Mouse (Mus musculus): ENCODE data around the gene Klhdc3. TPM values are rescaled to one million over a fixed set of nuclear protein-coding genes. Genes with fewer than 3 reads are reported as not detected.

Gene Klhdc3
- polyA plus RNA-seq, 1 experiment from 2014 or later, result 52.0 TPM

Other genes with a start within 250 kb of the Klhdc3 start
- 0.06 TPM in 1 of 2 replicates, not detected in the other for gene Slc22a7, start 242.5 kb downstream of the Klhdc3 start, polyA plus RNA-seq (2015; fragmentation: Nextera tagmentation; extraction: Ambion mirVana)
- gene Ttbk1, start 193.2 kb downstream of the Klhdc3 start, polyA plus RNA-seq (2015; fragmentation: Nextera tagmentation; extraction: Ambion mirVana), result not detected in 2 replicates
- gene Dnph1, start 184.2 kb downstream of the Klhdc3 start, polyA plus RNA-seq (2015; fragmentation: Nextera tagmentation; extraction: Ambion mirVana), result 12.7 and 15.6 TPM in 2 replicates
- 0.60 and 0.76 TPM in 2 replicates for gene Cul9, start 134.5 kb downstream of the Klhdc3 start, polyA plus RNA-seq (2015; fragmentation: Nextera tagmentation; extraction: Ambion mirVana)
- 1.8 and 2.0 TPM in 2 replicates for gene Srf, start 124.7 kb downstream of the Klhdc3 start, polyA plus RNA-seq (2015; fragmentation: Nextera tagmentation; extraction: Ambion mirVana)
- 8.4 and 9.4 TPM in 2 replicates for gene Ptk7, start 51.4 kb downstream of the Klhdc3 start, polyA plus RNA-seq (2015; fragmentation: Nextera tagmentation; extraction: Ambion mirVana)
- gene Klc4, start 34.9 kb downstream of the Klhdc3 start, polyA plus RNA-seq (2015; fragmentation: Nextera tagmentation; extraction: Ambion mirVana), result 10.0 and 12.2 TPM in 2 replicates
- 58.1 and 67.0 TPM in 2 replicates for gene Mrpl2, start 34.7 kb downstream of the Klhdc3 start, polyA plus RNA-seq (2015; fragmentation: Nextera tagmentation; extraction: Ambion mirVana)
- 10.7 and 11.6 TPM in 2 replicates for gene Cul7, start 30.6 kb downstream of the Klhdc3 start, polyA plus RNA-seq (2015; fragmentation: Nextera tagmentation; extraction: Ambion mirVana)
- 17.4 and 18.9 TPM in 2 replicates for gene Rrp36, start 6.6 kb downstream of the Klhdc3 start, polyA plus RNA-seq (2015; fragmentation: Nextera tagmentation; extraction: Ambion mirVana)
- gene Mea1, start 2.1 kb downstream of the Klhdc3 start, polyA plus RNA-seq (2015; fragmentation: Nextera tagmentation; extraction: Ambion mirVana), result 50.1 and 50.6 TPM in 2 replicates
- gene Ppp2r5d, start 24.2 kb upstream of the Klhdc3 start, polyA plus RNA-seq (2015; fragmentation: Nextera tagmentation; extraction: Ambion mirVana), result 25.5 and 28.7 TPM in 2 replicates
- gene Pex6, start 30.5 kb upstream of the Klhdc3 start, polyA plus RNA-seq (2015; fragmentation: Nextera tagmentation; extraction: Ambion mirVana), result 8.1 and 10.4 TPM in 2 replicates
- 112 and 152 TPM in 2 replicates for gene Gnmt, start 48.3 kb upstream of the Klhdc3 start, polyA plus RNA-seq (2015; fragmentation: Nextera tagmentation; extraction: Ambion mirVana)
- 24.7 TPM in 2 replicates for gene Cnpy3, start 71.3 kb upstream of the Klhdc3 start, polyA plus RNA-seq (2015; fragmentation: Nextera tagmentation; extraction: Ambion mirVana)
- gene Ptcra, start 82.8 kb upstream of the Klhdc3 start, polyA plus RNA-seq (2015; fragmentation: Nextera tagmentation; extraction: Ambion mirVana), result 0.13 and 0.16 TPM in 2 replicates
- gene 2310039H08Rik, start 91.7 kb upstream of the Klhdc3 start, polyA plus RNA-seq (2015; fragmentation: Nextera tagmentation; extraction: Ambion mirVana), result 56.1 and 56.6 TPM in 2 replicates
- 68.9 and 72.2 TPM in 2 replicates for gene Rpl7l1, start 101.8 kb upstream of the Klhdc3 start, polyA plus RNA-seq (2015; fragmentation: Nextera tagmentation; extraction: Ambion mirVana)
- gene Bicral, start 177.6 kb upstream of the Klhdc3 start, polyA plus RNA-seq (2015; fragmentation: Nextera tagmentation; extraction: Ambion mirVana), result 2.4 and 2.5 TPM in 2 replicates
- 15.5 and 16.3 TPM in 2 replicates for gene Tbcc, start 209.8 kb upstream of the Klhdc3 start, polyA plus RNA-seq (2015; fragmentation: Nextera tagmentation; extraction: Ambion mirVana)
- gene Prph2, start 229.5 kb upstream of the Klhdc3 start, polyA plus RNA-seq (2015; fragmentation: Nextera tagmentation; extraction: Ambion mirVana), result not detected in 2 replicates